Mouse (Mus musculus): ENCODE results near the gene Myl7. TPM values are rescaled to one million over a fixed set of nuclear protein-coding genes. Genes with fewer than 3 reads are reported as not detected.
A peak's percentile ranks its signal among the peaks of the same experiment; 100 is the strongest.

The Myl7 gene
- polyA plus RNA-seq, 1 experiment from 2014 or later: 156 TPM

- 33% methylated on average over 17 of the region's 17 CpGs for WGBS
- Histone ChIP-seq H3K4me1 (replicated peaks; ENCODE audit: control insufficient read depth, insufficient read depth, low read length) (peaks cover 5% of the 10 kb centered on the region; the same call in 1 of the 2 replicates), H3K4me3 (ENCODE audit: low read depth, low read length) (no peak overlapping the region), H3K27me3 (replicated peaks; ENCODE audit: control insufficient read depth, insufficient read depth, low read length) (no peaks in the 10 kb centered on the region), H3K9ac (ENCODE audit: low read depth, low read length) (no peak overlapping the region), H3K27ac (ENCODE audit: low read depth, low read length) (no peak overlapping the region), H3K36me3 (ENCODE audit: control insufficient read depth, insufficient read depth, low read length) (no peaks in the 10 kb centered on the region), H3K4me2 (no peak overlapping the region), H3K9me3 (ENCODE audit: control insufficient read depth, low read length) (no peaks in the 10 kb centered on the region)
- ATAC-seq (replicated peaks; ENCODE audit: low FRiP score): peak; percentile 58
- no peak for DNase-seq (ENCODE audit: low spot score)
These were observed 21.9 kb upstream of the Myl7 start for GRCm38 (mm10) chr11:5920323-5920960.

DNA sequence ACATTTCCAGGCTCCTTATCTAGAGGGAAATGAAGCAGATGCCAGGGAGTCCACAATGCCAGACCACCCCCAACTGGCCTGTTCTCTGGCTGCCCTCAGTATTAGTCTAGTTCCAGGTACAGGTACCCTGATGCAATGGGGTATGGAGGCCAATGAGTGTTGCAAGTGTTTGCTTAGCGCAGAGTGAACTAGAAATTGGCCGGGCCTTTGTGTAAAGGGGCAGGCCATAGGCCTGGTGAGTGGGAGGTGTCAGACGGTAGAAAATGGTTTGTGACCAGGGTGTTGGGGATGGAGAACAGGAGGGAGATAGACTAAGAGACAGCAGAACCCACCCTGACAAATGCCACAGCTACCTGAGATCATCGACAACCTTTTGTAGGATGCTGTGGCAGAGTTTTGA, 21.0 kb upstream of the Myl7 start:
- Histone ChIP-seq H3K9me3 (ENCODE audit: control insufficient read depth, low read length) (no peaks in the 10 kb centered on the region), H3K36me3 (ENCODE audit: control insufficient read depth, insufficient read depth, low read length) (no peaks in the 10 kb centered on the region), H3K4me3 (ENCODE audit: low read depth, low read length) (no peak overlapping the region), H3K27ac (ENCODE audit: low read depth, low read length) (no peak overlapping the region), H3K4me2 (no peak overlapping the region), H3K4me1 (replicated peaks; ENCODE audit: control insufficient read depth, insufficient read depth, low read length) (peaks cover 5% of the 10 kb centered on the region; the same call in 1 of the 2 replicates), H3K9ac (ENCODE audit: low read depth, low read length) (no peak overlapping the region), H3K27me3 (replicated peaks; ENCODE audit: control insufficient read depth, insufficient read depth, low read length) (0 out of 2 replicates have a peak, but pooled peaks cover 3% of the 10 kb centered on the region)
- 73% methylated on average over 4 of the region's 4 CpGs for WGBS
- no peak for DNase-seq (ENCODE audit: low spot score)
- ATAC-seq (replicated peaks; ENCODE audit: low FRiP score): peak; percentile 23; the same call in 1 of the 2 replicates

DNA sequence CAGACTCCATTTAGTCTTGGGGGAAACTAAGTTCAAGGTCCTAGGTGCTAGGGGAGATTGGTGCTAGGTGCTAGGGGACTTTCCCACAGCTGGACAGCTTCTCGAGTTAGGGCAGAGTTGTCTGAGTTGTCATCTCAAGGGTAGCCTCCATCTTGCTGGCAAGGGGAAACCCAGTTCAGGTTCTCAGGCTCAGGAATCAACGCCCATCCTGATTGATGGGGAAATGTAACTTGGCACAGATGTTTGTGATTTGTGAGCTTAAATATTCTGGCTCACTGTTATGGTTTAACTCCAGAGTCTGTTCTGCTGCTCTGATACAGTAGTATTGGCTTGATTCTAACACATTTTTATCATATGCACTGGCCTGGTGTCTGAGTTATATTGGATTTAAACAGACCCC, 19.5 kb upstream of the Myl7 start:
- Histone ChIP-seq H3K27ac (ENCODE audit: low read depth, low read length) (no peak overlapping the region), H3K4me3 (ENCODE audit: low read depth, low read length) (no peak overlapping the region), H3K27me3 (replicated peaks; ENCODE audit: control insufficient read depth, insufficient read depth, low read length) (0 out of 2 replicates have a peak, but pooled peaks cover 3% of the 10 kb centered on the region), H3K4me1 (replicated peaks; ENCODE audit: control insufficient read depth, insufficient read depth, low read length) (peaks cover 5% of the 10 kb centered on the region; the same call in 1 of the 2 replicates), H3K9ac (ENCODE audit: low read depth, low read length) (no peak overlapping the region), H3K4me2 (no peak overlapping the region), H3K36me3 (ENCODE audit: control insufficient read depth, insufficient read depth, low read length) (no peaks in the 10 kb centered on the region), H3K9me3 (ENCODE audit: control insufficient read depth, low read length) (no peaks in the 10 kb centered on the region)
- ATAC-seq (replicated peaks; ENCODE audit: low FRiP score) (no peak), DNase-seq (ENCODE audit: low spot score) (no peak)
- 59% methylated on average over 2 of the region's 2 CpGs for WGBS

GRCm38 (mm10) chr11:5916178-5916548, 17.6 kb upstream of the Myl7 start:
- no peaks in the 10 kb centered on the region for H3K9me3 ChIP-seq (ENCODE audit: control insufficient read depth, low read length)
- H3K36me3 ChIP-seq (ENCODE audit: control insufficient read depth, insufficient read depth, low read length): no peaks in the 10 kb centered on the region
- no peak for DNase-seq (ENCODE audit: low spot score)
- WGBS: 58% methylated on average over 8 of the region's 8 CpGs
- 0 out of 2 replicates have a peak, but pooled peaks cover 3% of the 10 kb centered on the region for H3K27me3 ChIP-seq (replicated peaks; ENCODE audit: control insufficient read depth, insufficient read depth, low read length)
- H3K9ac ChIP-seq (ENCODE audit: low read depth, low read length): no peak overlapping the region
- H3K27ac ChIP-seq (ENCODE audit: low read depth, low read length): no peak overlapping the region
- ATAC-seq (replicated peaks; ENCODE audit: low FRiP score): no peak
- H3K4me2 ChIP-seq: no peak overlapping the region
- H3K4me1 ChIP-seq (replicated peaks; ENCODE audit: control insufficient read depth, insufficient read depth, low read length): peaks cover 5% of the 10 kb centered on the region; the same call in 1 of the 2 replicates
- no peak overlapping the region for H3K4me3 ChIP-seq (ENCODE audit: low read depth, low read length)

DNA sequence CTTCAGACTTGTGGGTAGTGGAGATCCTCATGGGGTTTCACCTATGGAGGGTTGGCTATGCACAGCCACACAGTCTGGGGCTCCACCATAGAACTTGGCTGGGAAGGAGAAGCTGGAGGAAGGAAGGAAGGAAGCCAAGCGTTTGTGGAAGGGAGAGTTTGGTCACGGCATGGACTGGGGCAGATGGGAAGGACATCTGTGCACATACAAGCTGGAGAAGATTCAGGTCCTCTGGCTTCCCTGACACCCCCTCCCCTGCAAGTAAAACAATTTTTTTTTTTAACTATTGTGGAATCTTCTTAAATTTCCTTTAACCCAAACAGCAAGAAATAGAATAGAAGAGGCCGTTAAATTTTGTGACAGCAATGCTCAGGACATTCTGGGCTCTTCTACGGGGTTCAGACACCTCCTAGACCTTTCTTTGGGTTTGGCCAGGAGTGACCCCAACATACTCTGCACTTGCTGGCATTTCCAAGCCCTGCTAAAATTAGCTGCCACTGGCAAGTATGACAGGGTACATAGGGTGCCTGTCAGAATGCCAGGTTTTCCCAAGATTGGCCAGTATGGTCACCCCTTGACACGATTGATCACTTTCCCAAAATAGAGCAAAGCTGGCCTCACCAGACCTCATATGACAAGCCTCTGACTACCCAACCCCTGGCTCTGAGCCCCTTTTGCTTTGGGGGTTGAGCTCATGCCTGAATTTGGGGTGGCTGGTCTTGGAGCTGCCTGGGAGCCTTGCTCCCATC, 17.0 kb upstream of the Myl7 start:
- Histone ChIP-seq H3K4me1 (replicated peaks; ENCODE audit: control insufficient read depth, insufficient read depth, low read length) (peaks cover 4% of the 10 kb centered on the region; the same call in 1 of the 2 replicates), H3K27ac (ENCODE audit: low read depth, low read length) (no peak overlapping the region), H3K4me3 (ENCODE audit: low read depth, low read length) (no peak overlapping the region), H3K27me3 (replicated peaks; ENCODE audit: control insufficient read depth, insufficient read depth, low read length) (0 out of 2 replicates have a peak, but pooled peaks cover 3% of the 10 kb centered on the region), H3K9me3 (ENCODE audit: control insufficient read depth, low read length) (no peaks in the 10 kb centered on the region), H3K9ac (ENCODE audit: low read depth, low read length) (no peak overlapping the region), H3K36me3 (ENCODE audit: control insufficient read depth, insufficient read depth, low read length) (no peaks in the 10 kb centered on the region), H3K4me2 (no peak overlapping the region)
- 58% methylated on average over 5 of the region's 5 CpGs for WGBS
- ATAC-seq (replicated peaks; ENCODE audit: low FRiP score): no peak
- DNase-seq (ENCODE audit: low spot score): no peak

- H3K36me3 ChIP-seq (ENCODE audit: control insufficient read depth, insufficient read depth, low read length): no peaks in the 10 kb centered on the region
- no peak overlapping the region for H3K4me3 ChIP-seq (ENCODE audit: low read depth, low read length)
- 0 out of 2 replicates have a peak, but pooled peaks cover 1% of the 10 kb centered on the region for H3K4me1 ChIP-seq (replicated peaks; ENCODE audit: control insufficient read depth, insufficient read depth, low read length)
- DNase-seq (ENCODE audit: low spot score) (no peak), ATAC-seq (replicated peaks; ENCODE audit: low FRiP score) (no peak)
- WGBS: 51% methylated on average over 5 of the region's 5 CpGs
- no peak overlapping the region for H3K4me2 ChIP-seq
- H3K27ac ChIP-seq (ENCODE audit: low read depth, low read length): no peak overlapping the region
- H3K9me3 ChIP-seq (ENCODE audit: control insufficient read depth, low read length): no peaks in the 10 kb centered on the region
- 0 out of 2 replicates have a peak, but pooled peaks cover 3% of the 10 kb centered on the region for H3K27me3 ChIP-seq (replicated peaks; ENCODE audit: control insufficient read depth, insufficient read depth, low read length)
- H3K9ac ChIP-seq (ENCODE audit: low read depth, low read length): no peak overlapping the region
These were observed 16.4 kb upstream of the Myl7 start for GRCm38 (mm10) chr11:5914940-5915339.

GRCm38 (mm10) chr11:5913936-5914335, 15.4 kb upstream of the Myl7 start:
- Histone ChIP-seq H3K36me3 (ENCODE audit: control insufficient read depth, insufficient read depth, low read length) (no peaks in the 10 kb centered on the region), H3K9ac (ENCODE audit: low read depth, low read length) (no peak overlapping the region), H3K4me1 (replicated peaks; ENCODE audit: control insufficient read depth, insufficient read depth, low read length) (no peaks in the 10 kb centered on the region), H3K4me3 (ENCODE audit: low read depth, low read length) (no peak overlapping the region), H3K27ac (ENCODE audit: low read depth, low read length) (no peak overlapping the region), H3K9me3 (ENCODE audit: control insufficient read depth, low read length) (no peaks in the 10 kb centered on the region), H3K4me2 (no peak overlapping the region), H3K27me3 (replicated peaks; ENCODE audit: control insufficient read depth, insufficient read depth, low read length) (0 out of 2 replicates have a peak, but pooled peaks cover 3% of the 10 kb centered on the region)
- DNase-seq (ENCODE audit: low spot score) (no peak), ATAC-seq (replicated peaks; ENCODE audit: low FRiP score) (no peak)
- 76% methylated on average over 4 of the region's 4 CpGs for WGBS

- H3K4me1 ChIP-seq (replicated peaks; ENCODE audit: control insufficient read depth, insufficient read depth, low read length): no peaks in the 10 kb centered on the region
These were observed 14.7 kb upstream of the Myl7 start for GRCm38 (mm10) chr11:5913256-5913655.

More at GRCm38 (mm10) chr11:5913256-5913655, 14.7 kb upstream of the Myl7 start:
- Histone ChIP-seq H3K4me2 (no peak overlapping the region), H3K9me3 (ENCODE audit: control insufficient read depth, low read length) (no peaks in the 10 kb centered on the region), H3K27me3 (replicated peaks; ENCODE audit: control insufficient read depth, insufficient read depth, low read length) (0 out of 2 replicates have a peak, but pooled peaks cover 3% of the 10 kb centered on the region), H3K9ac (ENCODE audit: low read depth, low read length) (no peak overlapping the region), H3K4me3 (ENCODE audit: low read depth, low read length) (no peak overlapping the region), H3K36me3 (ENCODE audit: control insufficient read depth, insufficient read depth, low read length) (no peaks in the 10 kb centered on the region), H3K27ac (ENCODE audit: low read depth, low read length) (no peak overlapping the region)
- DNase-seq (ENCODE audit: low spot score): no peak
- no peak for ATAC-seq (replicated peaks; ENCODE audit: low FRiP score)
- 71% methylated on average over 8 of the region's 8 CpGs for WGBS

All from liver, embryonic 11.5 days (tissue).